Mouse (Mus musculus) liver, embryonic 16.5 days (tissue): Measurements from ENCODE around the gene Fstl4. TPM values are rescaled to one million over a fixed set of nuclear protein-coding genes. Genes with fewer than 3 reads are reported as not detected.

Experiments
- ATAC-seq: fragments of 200-750 bp; cut with Nextera tagmentation; 2 replicates; pipeline ENCODE4 v1.8.0; 2017; ENCODE audit warnings: low read depth, mild to moderate bottlenecking, moderate number of reproducible peaks, moderate library complexity
- H3K27ac ChIP-seq: fragments of 300-500 bp; sonication (generic); 2 replicates; pipeline ENCODE4 v1.5.1; 2014; ENCODE audit warnings: mild to moderate bottlenecking, low read length
- H3K27me3 ChIP-seq: fragments of 300-500 bp; sonication (generic); 2 replicates; pipeline ENCODE4 v1.6.1; 2014; ENCODE audit warnings: low read depth, low read length, mixed read lengths; ENCODE audit not compliant: control insufficient read depth, insufficient read depth
- H3K36me3 ChIP-seq: fragments of 300-500 bp; sonication (generic); 2 replicates; pipeline ENCODE4 v1.6.1; 2014; ENCODE audit warnings: mild to moderate bottlenecking; ENCODE audit not compliant: control insufficient read depth, insufficient read depth
- H3K4me1 ChIP-seq: fragments of 300-500 bp; sonication (generic); 2 replicates; pipeline ENCODE4 v1.6.1; 2014; ENCODE audit warnings: low read depth, low read length, mixed read lengths; ENCODE audit not compliant: control insufficient read depth
- H3K4me2 ChIP-seq: fragments of 300-500 bp; sonication (generic); 2 replicates; pipeline ENCODE4 v1.6.1; 2014; ENCODE audit warnings: low read depth, low read length, mixed read lengths
- H3K4me3 ChIP-seq: fragments of 300-500 bp; sonication (generic); 2 replicates; pipeline ENCODE4 v1.5.1; 2014; ENCODE audit warnings: low read depth, mild to moderate bottlenecking, low read length
- H3K9ac ChIP-seq: fragments of 300-500 bp; sonication (generic); 2 replicates; pipeline ENCODE4 v1.6.1; 2014; ENCODE audit warnings: low read depth, low read length
- H3K9me3 ChIP-seq: fragments of 300-500 bp; sonication (generic); replicated peaks from 2 replicates; pipeline ENCODE4 v1.6.1; 2016; ENCODE audit warnings: low read length; ENCODE audit not compliant: control insufficient read depth
- WGBS: fragments of 180-500 bp; shearing (Covaris S2); extraction: QIAGEN DNeasy Blood & Tissue Kit; methylation state at CpG from one replicate; pipeline ENCODE4 v1.1.7; 2014; ENCODE audit not compliant: insufficient replicate concordance; 5-methylcytosine and 5-hydroxymethylcytosine counted together
- polyA plus RNA-seq: library from polyadenylated mRNA; unstranded; fragments of >200 nt; fragmentation: Nextera tagmentation; extraction: Ambion mirVana; gene quantifications from 2 replicates; pipeline ENCODE4 v1.2.1, GENCODE M21; 2015

Fstl4 gene
- polyA plus RNA-seq, 1 experiment from 2014 or later, result 0.08 TPM

- no peaks in the 10 kb centered on the region for H3K9me3 ChIP-seq
- H3K9ac ChIP-seq, result no peak overlapping the region
- H3K4me2 ChIP-seq, result no peak overlapping the region
- no peak overlapping the region for H3K27ac ChIP-seq
- no peaks in the 10 kb centered on the region for H3K36me3 ChIP-seq
- WGBS, result 25% methylated on average over 4 of the region's 4 CpGs
- no peak overlapping the region for H3K4me3 ChIP-seq
- no peaks in the 10 kb centered on the region for H3K4me1 ChIP-seq
- no peak for ATAC-seq
- no peaks in the 10 kb centered on the region for H3K27me3 ChIP-seq
Measured at GRCm38 (mm10) chr11:53115711-53116110, 351.3 kb downstream of the Fstl4 start.

DNA sequence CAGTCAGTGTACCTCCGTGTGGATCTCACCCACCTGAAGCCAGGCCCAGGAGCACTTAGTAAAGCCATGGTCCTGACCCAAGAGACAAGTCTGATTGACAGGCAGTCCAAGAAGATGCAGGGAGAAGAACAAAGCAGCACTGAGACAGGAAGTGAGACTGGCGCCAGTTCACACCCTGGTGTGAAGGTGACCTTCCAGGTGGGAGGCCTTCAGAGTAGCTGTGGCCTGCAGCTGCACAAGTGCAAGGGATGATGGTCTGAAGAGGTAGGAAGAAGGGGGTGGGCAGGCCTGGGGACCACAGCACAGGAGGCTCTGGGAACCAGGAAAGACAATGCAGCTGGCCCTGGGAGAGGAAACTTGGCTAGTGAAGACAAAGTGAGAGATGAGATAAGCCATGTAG, 351.9 kb downstream of the Fstl4 start:
- 50% methylated on average over 2 of the region's 2 CpGs for WGBS
- H3K4me2 ChIP-seq, result no peak overlapping the region
- no peaks in the 10 kb centered on the region for H3K9me3 ChIP-seq
- ATAC-seq, result no peak
- no peak overlapping the region for H3K27ac ChIP-seq
- no peaks in the 10 kb centered on the region for H3K27me3 ChIP-seq
- H3K4me1 ChIP-seq, result no peaks in the 10 kb centered on the region
- H3K36me3 ChIP-seq, result no peaks in the 10 kb centered on the region
- H3K9ac ChIP-seq, result no peak overlapping the region
- no peak overlapping the region for H3K4me3 ChIP-seq

DNA sequence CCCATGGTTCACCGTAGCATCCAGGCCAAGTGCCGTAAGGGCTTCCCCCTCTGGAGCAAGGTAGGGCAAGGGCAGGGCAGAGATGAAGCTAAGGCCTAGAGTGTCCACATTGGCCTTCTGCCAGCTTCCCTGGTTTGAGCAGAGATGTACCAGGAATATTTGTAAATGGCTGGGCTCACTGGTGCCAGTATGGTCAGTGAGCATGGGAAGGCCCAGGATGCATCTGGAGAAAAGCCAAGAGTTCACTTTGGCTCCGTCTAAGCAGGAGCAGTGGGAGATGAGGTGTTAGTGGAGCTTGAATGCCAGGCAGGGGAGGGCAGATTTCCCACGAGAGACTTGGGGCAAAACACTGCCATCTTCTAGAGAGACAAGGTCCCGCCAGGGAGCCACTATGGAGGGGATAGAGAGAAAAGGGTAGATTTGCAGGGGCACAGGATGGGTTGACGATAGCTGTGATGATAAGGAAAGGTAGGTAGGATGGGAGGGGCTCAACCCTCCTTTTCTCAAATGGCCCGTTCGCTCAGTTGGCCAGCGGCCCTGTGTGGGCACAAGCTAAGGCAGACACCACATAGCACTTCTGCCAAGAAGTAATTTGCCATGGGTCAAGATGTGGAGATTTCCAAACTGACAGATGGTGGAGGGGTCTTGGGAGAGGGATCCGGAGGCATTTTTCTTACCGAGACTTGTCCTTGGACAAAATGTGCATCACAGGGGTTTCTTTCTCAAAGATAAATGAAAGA, 354.0 kb downstream of the Fstl4 start:
- no peaks in the 10 kb centered on the region for H3K36me3 ChIP-seq
- no peak overlapping the region for H3K27ac ChIP-seq
- H3K4me2 ChIP-seq, result no peak overlapping the region
- WGBS, result 65% methylated on average over 11 of the region's 11 CpGs
- H3K9me3 ChIP-seq, result no peaks in the 10 kb centered on the region
- no peak overlapping the region for H3K4me3 ChIP-seq
- no peak for ATAC-seq
- no peaks in the 10 kb centered on the region for H3K27me3 ChIP-seq
- H3K9ac ChIP-seq, result no peak overlapping the region
- H3K4me1 ChIP-seq, result no peaks in the 10 kb centered on the region

GRCm38 (mm10) chr11:53119966-53120365, 355.5 kb downstream of the Fstl4 start:
- Histone ChIP-seq H3K36me3 (no peaks in the 10 kb centered on the region), H3K4me1 (no peaks in the 10 kb centered on the region), H3K27me3 (no peaks in the 10 kb centered on the region), H3K27ac (no peak overlapping the region), H3K9ac (no peak overlapping the region), H3K4me3 (no peak overlapping the region), H3K4me2 (no peak overlapping the region), H3K9me3 (no peaks in the 10 kb centered on the region)
- WGBS, result 63% methylated on average over 5 of the region's 5 CpGs
- no peak for ATAC-seq

- Histone ChIP-seq H3K4me2 (no peak overlapping the region), H3K9me3 (no peaks in the 10 kb centered on the region), H3K36me3 (no peaks in the 10 kb centered on the region), H3K27ac (no peak overlapping the region), H3K9ac (no peak overlapping the region), H3K4me1 (no peaks in the 10 kb centered on the region), H3K4me3 (no peak overlapping the region), H3K27me3 (no peaks in the 10 kb centered on the region)
- no peak for ATAC-seq
- WGBS, result 43% methylated on average over 1 of the region's 1 CpGs
Measured at GRCm38 (mm10) chr11:53121208-53121607, 356.8 kb downstream of the Fstl4 start.

- H3K4me3 ChIP-seq, result no peak overlapping the region
- 57% methylated on average over 2 of the region's 2 CpGs for WGBS
- no peak overlapping the region for H3K27ac ChIP-seq
- H3K9me3 ChIP-seq, result no peaks in the 10 kb centered on the region
- H3K36me3 ChIP-seq, result no peaks in the 10 kb centered on the region
- ATAC-seq, result no peak
- H3K4me2 ChIP-seq, result no peak overlapping the region
- no peaks in the 10 kb centered on the region for H3K27me3 ChIP-seq
- no peak overlapping the region for H3K9ac ChIP-seq
- H3K4me1 ChIP-seq, result no peaks in the 10 kb centered on the region
Measured at GRCm38 (mm10) chr11:53124799-53125198, 360.4 kb downstream of the Fstl4 start.

DNA sequence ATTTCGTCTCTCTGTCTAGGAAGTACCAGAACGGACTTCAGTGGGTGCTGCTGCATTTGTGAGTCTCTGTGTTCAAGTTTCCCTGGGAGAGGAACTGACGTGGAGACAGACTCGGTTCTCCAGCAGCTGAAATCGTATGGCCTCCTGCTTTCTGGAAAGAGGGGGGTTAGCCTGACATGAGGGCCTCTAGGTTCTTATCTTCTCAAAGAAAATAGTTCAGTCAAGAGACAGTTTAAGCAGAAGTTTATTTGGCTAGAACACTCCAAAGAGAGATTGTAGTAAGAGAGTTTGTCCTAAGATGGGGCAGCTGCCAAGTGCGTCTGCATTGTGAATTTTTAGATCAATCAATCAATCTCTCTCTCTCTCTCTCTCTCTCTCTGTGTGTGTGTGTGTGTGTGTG, 362.2 kb downstream of the Fstl4 start:
- WGBS, result 33% methylated on average over 6 of the region's 6 CpGs
- no peak overlapping the region for H3K4me2 ChIP-seq
- no peak overlapping the region for H3K9ac ChIP-seq
- H3K27ac ChIP-seq, result no peak overlapping the region
- no peaks in the 10 kb centered on the region for H3K36me3 ChIP-seq
- no peaks in the 10 kb centered on the region for H3K4me1 ChIP-seq
- no peak for ATAC-seq
- no peak overlapping the region for H3K4me3 ChIP-seq
- H3K27me3 ChIP-seq, result no peaks in the 10 kb centered on the region
- H3K9me3 ChIP-seq, result no peaks in the 10 kb centered on the region

GRCm38 (mm10) chr11:53128661-53129060, 364.2 kb downstream of the Fstl4 start:
- H3K9me3 ChIP-seq, result no peaks in the 10 kb centered on the region
- no peak for ATAC-seq
- no peak overlapping the region for H3K27ac ChIP-seq
- no peak overlapping the region for H3K9ac ChIP-seq
- no peak overlapping the region for H3K4me3 ChIP-seq
- H3K4me2 ChIP-seq, result no peak overlapping the region
- no peaks in the 10 kb centered on the region for H3K4me1 ChIP-seq
- H3K27me3 ChIP-seq, result no peaks in the 10 kb centered on the region
- no peaks in the 10 kb centered on the region for H3K36me3 ChIP-seq
- 18% methylated on average over 2 of the region's 2 CpGs for WGBS

DNA sequence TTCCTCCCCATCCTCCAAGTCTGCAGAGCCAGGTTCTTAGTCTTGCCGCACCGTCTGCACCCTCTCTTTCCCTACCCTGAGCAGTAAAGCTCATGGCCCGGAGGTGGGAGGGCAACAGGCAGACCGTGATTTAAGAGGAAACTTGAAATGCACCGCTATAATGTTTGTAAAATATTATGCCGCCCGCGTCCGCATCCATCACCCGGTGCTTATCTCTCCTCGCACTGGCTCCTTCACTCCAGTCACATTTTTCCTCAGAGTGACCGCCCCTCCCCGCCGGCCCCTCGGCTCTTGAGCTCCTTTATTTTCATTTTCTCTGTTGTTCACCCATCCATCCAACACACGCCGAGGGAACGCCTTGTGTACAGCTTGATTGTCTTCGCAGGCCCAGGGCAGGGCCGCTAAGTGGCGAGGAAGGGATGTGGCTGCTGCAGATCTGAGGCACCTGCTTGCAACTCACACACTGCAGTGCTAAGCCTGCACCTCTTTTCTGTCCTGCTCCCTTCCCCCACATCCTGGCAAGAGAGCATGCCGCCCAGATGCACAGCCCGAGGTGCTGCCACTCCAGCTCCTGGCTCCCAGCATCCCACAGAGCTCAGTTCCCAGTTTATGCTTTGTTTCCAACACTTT, 368.1 kb downstream of the Fstl4 start:
- ATAC-seq, result no peak
- 60% methylated on average over 23 of the region's 23 CpGs for WGBS

More for the DNA sequence above, 368.1 kb downstream of the Fstl4 start:
- Histone ChIP-seq H3K4me3 (no peak overlapping the region), H3K27me3 (no peaks in the 10 kb centered on the region), H3K4me2 (no peak overlapping the region), H3K4me1 (no peaks in the 10 kb centered on the region), H3K36me3 (no peaks in the 10 kb centered on the region), H3K9ac (no peak overlapping the region), H3K27ac (no peak overlapping the region), H3K9me3 (no peaks in the 10 kb centered on the region)
